Mouse (Mus musculus) retina, adult 2 months (tissue): ENCODE measurements at regions not wholly inside any gene's neighbourhood (a gene's known extent, or its start where the extent isn't known, plus 50 kb on each side); places are given as distances from the start of the nearest gene placed in this dataset.
"Not testable (repeated sequence)": the region's sequence is repeated elsewhere in the genome, so short reads cannot be mapped to it uniquely, and the experiment has no call there.

ENCODE experiments used
- DNase-seq: peaks from one replicate; pipeline ENCODE4 v3.0.0-alpha.2; 2012; ENCODE audit warnings: low read depth, low spot score

DNA sequence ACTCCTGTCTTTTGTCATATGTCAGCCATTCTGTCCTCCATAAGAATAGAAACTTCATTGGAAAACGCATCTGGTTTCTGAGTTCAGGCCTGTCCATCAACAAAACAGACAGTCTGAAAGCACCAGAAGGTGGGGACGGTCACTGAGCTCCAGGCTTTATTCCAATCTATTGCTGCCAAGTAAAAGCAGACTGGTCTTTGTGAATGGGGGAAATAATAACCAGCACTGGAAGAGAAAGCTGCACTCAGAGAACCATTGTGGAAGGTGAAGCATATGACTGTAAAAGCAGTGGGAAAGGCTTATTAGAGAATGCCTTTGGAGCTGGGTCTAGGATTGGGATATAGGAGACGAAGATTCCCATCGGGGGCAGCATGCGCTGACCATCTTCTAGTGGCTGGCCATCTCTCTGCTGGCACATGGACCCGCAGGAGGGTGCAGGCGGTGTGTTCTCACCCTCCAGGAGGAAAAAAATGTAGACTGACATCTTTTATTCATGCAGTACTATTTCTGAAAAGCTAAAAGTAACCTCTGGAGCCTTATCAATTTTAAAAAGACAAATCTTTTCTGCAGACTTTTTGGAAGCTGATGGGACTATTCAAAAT lies 1638.0 kb downstream of the Car8 start:
- no peak for DNase-seq

- DNase-seq, result no peak
These were observed 1642.5 kb downstream of the Car8 start for GRCm38 (mm10) chr4:6596321-6596720.

GRCm38 (mm10) chr4:6592890-6593289 lies 1646.0 kb downstream of the Car8 start:
- DNase-seq, result not testable (repeated sequence)

DNA sequence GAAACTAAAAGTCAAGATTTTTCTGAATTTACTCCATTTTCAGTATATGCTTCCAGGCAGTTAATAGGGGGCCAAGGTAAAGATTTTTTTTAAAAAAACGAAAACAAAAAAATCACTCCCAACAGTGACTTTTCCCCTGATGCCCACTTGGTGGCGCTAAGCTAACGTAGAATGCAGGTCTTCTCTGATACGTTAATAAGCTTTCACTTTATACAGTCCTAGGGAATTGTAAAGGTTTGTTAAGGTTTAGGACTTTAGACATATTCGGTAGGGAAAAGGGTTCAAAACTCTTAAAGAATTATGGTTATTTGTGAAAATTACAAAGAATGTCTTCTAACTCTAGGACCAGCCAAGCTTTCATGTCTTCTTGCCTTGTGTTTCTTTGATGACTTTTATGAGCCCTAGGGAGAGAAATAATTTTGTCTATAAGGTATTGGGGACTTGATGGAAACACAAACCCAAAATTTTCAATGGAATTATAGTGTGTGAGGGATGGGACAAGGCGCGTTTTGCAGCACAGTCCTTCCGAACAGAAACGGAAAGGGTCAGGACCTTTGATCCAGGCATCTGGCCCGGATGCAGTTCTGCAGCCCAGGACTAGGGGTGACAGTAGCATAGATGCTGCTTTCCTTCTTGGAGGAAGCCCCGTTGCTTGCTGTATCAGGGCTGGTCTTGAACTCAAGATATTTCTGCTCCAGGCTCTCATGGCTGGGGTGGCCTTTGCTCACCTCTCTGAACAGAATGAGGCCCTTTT lies 1677.1 kb downstream of the Car8 start:
- peak; percentile 9 for DNase-seq

GRCm38 (mm10) chr4:6539626-6540025 lies 1699.2 kb downstream of the Car8 start:
- no peak for DNase-seq

DNA sequence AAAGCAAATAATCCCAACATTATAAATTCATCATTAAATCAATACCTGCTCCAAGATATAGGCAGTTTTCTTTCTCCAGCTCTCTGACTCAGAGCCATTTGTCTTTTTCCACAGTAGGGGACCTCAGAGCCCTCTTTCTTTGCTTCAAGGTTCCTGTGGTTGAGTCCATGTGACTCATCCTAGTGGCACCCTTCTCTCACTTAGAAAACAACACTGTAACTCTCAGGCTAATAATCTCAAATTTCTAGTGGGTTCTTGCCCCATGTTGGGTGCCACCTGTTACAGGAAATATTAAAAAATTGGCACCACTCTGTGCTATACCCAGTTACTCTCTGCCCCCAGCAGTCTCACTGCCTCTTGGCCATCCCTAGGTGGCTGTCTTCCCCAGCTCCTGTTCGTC lies 1706.4 kb downstream of the Car8 start:
- no peak for DNase-seq

DNA sequence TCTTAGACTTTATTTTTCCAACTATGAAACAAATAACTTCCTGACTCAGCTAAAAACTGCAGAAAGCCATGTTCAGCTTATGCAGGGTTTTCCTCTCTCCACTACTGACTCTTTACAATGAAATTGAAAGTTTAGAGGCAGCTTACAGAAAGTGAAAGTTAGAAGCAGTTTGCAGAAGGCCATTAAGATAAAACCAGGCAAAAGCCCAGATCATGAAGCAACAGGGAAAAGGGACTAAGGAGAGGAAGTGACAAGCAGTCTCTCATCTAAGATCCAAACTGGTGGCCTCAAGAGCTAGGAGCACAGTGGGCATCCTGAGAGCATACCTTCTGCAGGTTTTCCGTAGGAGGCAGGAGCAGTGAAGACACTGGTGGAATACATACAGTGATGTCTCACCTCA lies 1721.2 kb downstream of the Car8 start:
- no peak for DNase-seq

- peak; percentile 59 for DNase-seq
These were observed 1721.7 kb upstream of the Impad1 start for GRCm38 (mm10) chr4:6514823-6515222.

GRCm38 (mm10) chr4:6513635-6514034 lies 1720.5 kb upstream of the Impad1 start:
- DNase-seq, result no peak

- DNase-seq, result peak; percentile 38
These were observed 1719.7 kb upstream of the Impad1 start for GRCm38 (mm10) chr4:6512749-6513364.

GRCm38 (mm10) chr4:6508091-6508490 lies 1714.9 kb upstream of the Impad1 start:
- no peak for DNase-seq
